9 mouse cellular contexts compared by ENCODE assay signal in the genomic region with DNA sequence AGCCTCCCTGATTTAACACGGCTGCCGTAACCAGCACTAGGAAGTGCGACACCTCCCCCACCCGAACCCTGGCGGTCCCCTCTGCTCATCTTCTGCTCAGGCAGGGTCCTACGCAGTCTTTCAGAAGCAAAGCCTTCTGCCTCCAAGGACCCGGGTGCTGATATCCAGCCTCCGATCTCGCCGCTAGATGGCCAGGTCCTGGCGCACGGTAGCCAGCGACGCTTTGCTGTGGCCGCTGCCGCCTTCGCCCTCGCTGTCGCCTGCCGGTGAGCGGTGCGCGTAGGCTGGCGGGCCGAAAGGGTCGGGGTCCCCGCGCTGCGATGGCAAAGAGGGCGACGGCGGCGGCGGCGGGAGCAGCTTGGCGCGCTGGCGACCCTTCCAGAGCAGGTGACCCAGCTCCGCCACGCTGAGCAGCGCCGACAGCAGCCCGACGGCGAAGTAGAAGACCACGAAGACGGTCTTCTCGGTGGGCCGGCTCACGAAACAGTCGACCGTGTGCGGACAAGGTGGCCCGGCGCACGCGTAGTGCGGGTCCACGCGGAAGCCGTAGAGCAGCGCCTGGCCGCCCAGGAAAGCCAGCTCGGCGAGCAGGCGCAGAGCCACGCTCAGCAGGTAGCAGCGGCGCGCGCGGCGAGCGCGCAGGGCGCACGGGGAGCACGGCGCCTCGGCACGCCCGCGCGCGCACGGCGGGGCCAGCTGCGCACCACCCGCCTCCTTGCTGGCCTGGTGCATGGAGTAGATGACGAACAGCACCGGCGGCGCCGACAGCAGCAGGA. TPM values are rescaled to one million over a fixed set of nuclear protein-coding genes. Genes with fewer than 3 reads are reported as not detected.
DNase-seq lines count a peak whose midpoint lies in the region; ATAC-seq lines count a peak whose summit lies in the region.
"Had no signal": no experiment of that assay in that cellular context is flagged by ENCODE, and none has a peak within 500 bp of the region (broad histone marks: within the 10 kb centered on the region; RNA-seq: fewer than 3 reads in every experiment).

No protein-coding gene starts in this region.

- H3K27ac ChIP-seq in embryonic facial prominence, embryonic 10.5 days (replicated peaks): peak overlapping the region; percentile 79

- peak; percentile 92 for DNase-seq in heart, adult 11 months
- no peak for DNase-seq in heart, adult 9 months (ENCODE audit: low spot score in 2 of 2)
- peak; percentile 86 for DNase-seq in ZHBTc4 (ENCODE audit: low read depth, low spot score)
- peak; percentile 86 for DNase-seq in embryonic facial prominence, embryonic 10.5 days (ENCODE audit: low spot score)
- DNase-seq in left cerebral cortex, adult 8-10 months (ENCODE audit: low spot score in 2 of 2): peak; percentile 43 to 76
- DNase-seq in right cerebral cortex, postnatal 4 days: peak; percentile 70

- H3K36me3 ChIP-seq in embryonic facial prominence, embryonic 10.5 days (replicated peaks): no peaks in the 10 kb centered on the region
- no peaks in the 10 kb centered on the region for H3K36me3 ChIP-seq in megakaryocyte, embryonic 14.5 days (replicated peaks; ENCODE audit: low read length)

- WGBS in embryonic facial prominence, embryonic 10.5 days: under 1% methylated on average over 94 of the region's 94 CpGs

- H3K9me3 ChIP-seq in embryonic facial prominence, embryonic 10.5 days: no peaks in the 10 kb centered on the region
- H3K9me3 ChIP-seq in megakaryocyte, embryonic 14.5 days: no peaks in the 10 kb centered on the region

- peak; percentile 47 to 74; a peak in 3 of 4 replicates for ATAC-seq in hematopoietic stem cell, adult 5-6 weeks (replicated peaks in 1 of 2; ENCODE audit: insufficient read depth in 1 of 2, low FRiP score in 2 of 2, low TSS enrichment in 1 of 2, low read depth in 1 of 2, poor library complexity in 2 of 2, severe bottlenecking in 2 of 2)

- H3K4me3 ChIP-seq in embryonic facial prominence, embryonic 10.5 days: peak overlapping the region; percentile 70
- peak overlapping the region; percentile 92 for H3K4me3 ChIP-seq in megakaryocyte, embryonic 14.5 days (replicated peaks)

- peaks cover 31% of the 10 kb centered on the region for H3K4me1 ChIP-seq in embryonic facial prominence, embryonic 10.5 days
- H3K4me1 ChIP-seq in megakaryocyte, embryonic 14.5 days: peaks cover 22% of the 10 kb centered on the region

- peaks cover 54% of the 10 kb centered on the region for H3K27me3 ChIP-seq in embryonic facial prominence, embryonic 10.5 days (replicated peaks; ENCODE audit: low read depth, poor library complexity, severe bottlenecking)
- H3K27me3 ChIP-seq in megakaryocyte, embryonic 14.5 days (replicated peaks): peaks cover 86% of the 10 kb centered on the region

RNA-seq across cellular contexts. Expression of a gene that starts 0.6 kb away (rescaled TPM):
- 0.25 TPM in 1 of 2 replicates, not detected in the other for polyA plus RNA-seq in embryonic facial prominence, embryonic 10.5 days (2016; fragmentation: Nextera tagmentation; extraction: Ambion mirVana)
- total RNA-seq in hematopoietic stem cell, adult 5-6 weeks (2017): not detected in 2 replicates
- total RNA-seq in left cerebral cortex, adult 8-10 months (2022): 1 to 10 TPM; 1.2 to 1.8 (median 1.4) TPM
- not detected in 2 replicates for polyA plus RNA-seq in megakaryocyte, embryonic 14.5 days (2012; ENCODE audit: insufficient read depth, low replicate concordance)
- total RNA-seq: neutrophil, adult 5-6 weeks had no signal

RNA-seq across cellular contexts. Expression of a gene that starts 41.8 kb away (rescaled TPM):
- polyA plus RNA-seq in embryonic facial prominence, embryonic 10.5 days (2016; fragmentation: Nextera tagmentation; extraction: Ambion mirVana): 332 and 336 TPM in 2 replicates
- 503 and 531 TPM in 2 replicates for total RNA-seq in hematopoietic stem cell, adult 5-6 weeks (2017)
- 1 to 10 TPM in 3 of 4 experiments, under 1 TPM in 1; 0.94 to 2.5 (median 1.4) TPM for total RNA-seq in left cerebral cortex, adult 8-10 months (2022)
- 6.9 and 12.1 TPM in 2 replicates for polyA plus RNA-seq in megakaryocyte, embryonic 14.5 days (2012; ENCODE audit: insufficient read depth, low replicate concordance)

RNA-seq across cellular contexts. Expression of a gene that starts 54.6 kb away (rescaled TPM):
- 34.0 and 35.6 TPM in 2 replicates for polyA plus RNA-seq in embryonic facial prominence, embryonic 10.5 days (2016; fragmentation: Nextera tagmentation; extraction: Ambion mirVana)
- 5.2 and 6.5 TPM in 2 replicates for total RNA-seq in hematopoietic stem cell, adult 5-6 weeks (2017)
- 10 to 100 TPM; 11.1 to 11.7 (median 11.4) TPM for total RNA-seq in left cerebral cortex, adult 8-10 months (2022)
- polyA plus RNA-seq in megakaryocyte, embryonic 14.5 days (2012; ENCODE audit: insufficient read depth, low replicate concordance): 11.8 and 25.3 TPM in 2 replicates

RNA-seq across cellular contexts. Expression of a gene that starts 58.9 kb away (rescaled TPM):
- polyA plus RNA-seq in embryonic facial prominence, embryonic 10.5 days (2016; fragmentation: Nextera tagmentation; extraction: Ambion mirVana): 658 and 684 TPM in 2 replicates
- 149 and 168 TPM in 2 replicates for total RNA-seq in hematopoietic stem cell, adult 5-6 weeks (2017)
- total RNA-seq in left cerebral cortex, adult 8-10 months (2022): 10 to 100 TPM; 66.1 to 77.1 (median 71.3) TPM
- polyA plus RNA-seq in megakaryocyte, embryonic 14.5 days (2012; ENCODE audit: insufficient read depth, low replicate concordance): 28.0 and 111 TPM in 2 replicates

Comparison
In these comparisons a context has a peak if more than half of its experiments do, and no peak if none do; other contexts are left out.
1. DNase-seq: peak in heart, adult 11 months (single experiment), ZHBTc4 (single experiment), embryonic facial prominence, embryonic 10.5 days (single experiment), left cerebral cortex, adult 8-10 months (2 of 2) and right cerebral cortex, postnatal 4 days (single experiment); none in heart, adult 9 months (0 of 2).
2. RNA of a gene that starts 41.8 kb away (total RNA-seq): 503 to 531 TPM in hematopoietic stem cell, adult 5-6 weeks; 0.94 to 2.5 TPM in left cerebral cortex, adult 8-10 months; every median in the first group is over 100 times any median in the second.